Mouse (Mus musculus): ENCODE measurements around the gene Yes1. TPM values are rescaled to one million over a fixed set of nuclear protein-coding genes. Genes with fewer than 3 reads are reported as not detected.

Yes1 gene
- total RNA-seq, 2 experiments from 2014 or later: 43.6 to 46.2 TPM

Other genes with a start within 250 kb of the Yes1 start
- gene Ppp1cb, start 152.3 kb upstream of the Yes1 start, total RNA-seq (2021): 100 to 1,000 TPM; 309 to 334 TPM
- 10 to 100 TPM; 61.1 to 64.6 TPM for gene Pisd, start 174.5 kb downstream of the Yes1 start, total RNA-seq (2021)
- gene Gm20671, start 215.9 kb downstream of the Yes1 start, total RNA-seq (2021): not detected
- 10 to 100 TPM; 32.9 to 36.4 TPM for gene Prr14l, start 243.1 kb downstream of the Yes1 start, total RNA-seq (2021)